Mouse (Mus musculus): Measurements from ENCODE around the gene Mug1. TPM values are rescaled to one million over a fixed set of nuclear protein-coding genes. Genes with fewer than 3 reads are reported as not detected.
"Not testable (repeated sequence)": the region's sequence is repeated elsewhere in the genome, so short reads cannot be mapped to it uniquely, and the experiment has no call there.

The Mug1 gene
- polyA plus RNA-seq (2016; fragmentation: Nextera tagmentation; extraction: Ambion mirVana): 0.29 TPM in 1 of 2 replicates, not detected in the other

DNA sequence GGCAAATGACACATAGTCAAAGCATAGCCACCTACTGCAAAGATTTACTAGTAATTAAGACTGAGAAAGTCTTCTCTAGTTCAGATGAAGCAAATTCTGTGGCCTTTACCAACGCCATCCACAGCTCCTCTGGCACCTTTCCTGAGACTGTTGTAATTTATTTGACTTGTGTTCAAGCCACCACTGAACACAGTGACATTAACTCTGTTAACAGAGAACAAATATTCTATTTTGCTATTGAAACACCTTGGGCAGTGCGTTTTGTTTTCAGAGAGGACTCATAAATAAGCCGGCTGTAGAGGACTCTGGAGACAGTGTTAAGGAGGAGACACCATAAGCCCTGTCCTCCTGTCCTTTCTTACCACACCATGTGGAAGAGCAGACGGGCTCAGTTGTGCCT lies at the start of gene Mug1:
Gene Mug1 (plus strand): TSS at position 271 of the 400 bp plus-strand sequence.
- not testable (repeated sequence) for H3K4me1 ChIP-seq; ATAC-seq (ENCODE audit: low FRiP score); H3K9me3 ChIP-seq; H3K36me3 ChIP-seq (replicated peaks); H3K27ac ChIP-seq; H3K4me2 ChIP-seq; H3K27me3 ChIP-seq; H3K9ac ChIP-seq; H3K4me3 ChIP-seq (replicated peaks)
- WGBS: 79% methylated on average over 4 of the region's 4 CpGs

DNA sequence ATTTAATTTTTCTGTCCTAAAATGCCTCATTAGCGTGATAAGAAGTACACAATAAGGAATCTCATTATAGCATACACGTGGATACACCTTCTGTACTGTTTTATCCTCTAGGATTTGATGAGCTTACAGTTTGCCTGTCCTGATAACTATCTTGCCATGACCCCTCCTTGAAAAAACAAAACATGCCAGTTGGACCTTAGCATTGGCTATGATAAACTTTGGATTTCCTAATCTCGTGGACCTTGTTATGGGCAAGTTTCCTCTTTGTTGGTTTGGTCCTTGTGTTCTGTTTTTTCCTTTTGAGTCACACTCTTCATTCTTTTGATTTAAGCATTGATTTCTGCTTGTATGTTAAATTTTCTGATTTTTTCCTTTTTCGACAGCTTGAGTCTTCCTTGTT lies 10.3 kb upstream of the Mug1 start:
- 81% methylated on average over 4 of the region's 4 CpGs for WGBS
- no peaks in the 10 kb centered on the region for H3K36me3 ChIP-seq (replicated peaks)
- H3K4me3 ChIP-seq (replicated peaks): no peak overlapping the region
- no peaks in the 10 kb centered on the region for H3K4me1 ChIP-seq
- ATAC-seq (ENCODE audit: low FRiP score): no peak
- H3K9ac ChIP-seq: no peak overlapping the region
- no peak overlapping the region for H3K4me2 ChIP-seq
- no peak overlapping the region for H3K27ac ChIP-seq
- H3K27me3 ChIP-seq: no peaks in the 10 kb centered on the region
- H3K9me3 ChIP-seq: peaks cover 5% of the 10 kb centered on the region; the same call in 1 of the 2 replicates

DNA sequence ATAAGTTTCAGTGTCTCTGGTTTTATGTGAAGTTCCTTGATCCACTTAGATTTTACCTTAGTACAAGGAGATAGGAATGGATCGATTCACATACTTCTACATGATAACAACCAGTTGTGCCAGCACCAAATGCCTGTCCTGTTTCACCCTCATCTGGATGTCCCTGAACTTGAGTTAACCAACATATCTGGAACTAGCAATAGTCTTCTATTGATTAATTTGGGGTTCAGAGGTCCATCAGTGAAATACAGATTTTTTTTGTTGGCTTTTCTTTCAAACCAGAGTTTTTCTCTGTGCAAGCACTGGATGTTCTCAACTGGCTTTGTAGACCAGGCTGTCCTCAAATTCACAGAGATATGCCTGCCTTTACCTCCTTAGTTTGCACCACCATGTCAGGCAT lies 2.0 kb upstream of the Mug1 start:
- Histone ChIP-seq H3K36me3 (replicated peaks) (no peaks in the 10 kb centered on the region), H3K4me2 (no peak overlapping the region), H3K27ac (no peak overlapping the region), H3K9ac (no peak overlapping the region), H3K9me3 (no peaks in the 10 kb centered on the region; the same call in 1 of the 2 replicates), H3K27me3 (no peaks in the 10 kb centered on the region), H3K4me3 (replicated peaks) (no peak overlapping the region), H3K4me1 (no peaks in the 10 kb centered on the region)
- 94% methylated on average over 1 of the region's 1 CpGs for WGBS
- ATAC-seq (ENCODE audit: low FRiP score): no peak

DNA sequence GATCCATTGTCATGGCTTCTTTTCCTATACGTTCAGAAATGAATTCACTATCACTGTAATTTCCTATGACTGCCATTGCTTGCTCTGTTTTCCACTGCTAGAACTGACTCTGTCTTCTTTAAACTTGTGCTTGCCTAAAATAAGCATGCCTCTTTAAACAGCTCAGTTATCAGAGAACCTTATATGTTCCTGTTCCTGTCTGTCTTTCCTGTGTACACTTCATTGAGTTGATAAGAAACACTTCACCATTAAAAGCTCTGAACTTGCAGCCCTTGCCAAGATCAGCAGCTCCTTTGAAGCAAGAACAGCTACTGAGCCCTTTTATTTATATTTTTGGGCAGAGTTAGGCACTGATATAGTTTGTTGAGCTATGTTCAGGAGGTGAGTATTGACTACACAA lies 10.0 kb downstream of the Mug1 start:
- Histone ChIP-seq H3K4me1 (no peaks in the 10 kb centered on the region), H3K27me3 (no peaks in the 10 kb centered on the region), H3K36me3 (replicated peaks) (no peaks in the 10 kb centered on the region), H3K27ac (no peak overlapping the region), H3K4me2 (no peak overlapping the region), H3K4me3 (replicated peaks) (no peak overlapping the region), H3K9ac (no peak overlapping the region), H3K9me3 (peaks cover 7% of the 10 kb centered on the region; the same call in 1 of the 2 replicates)
- no peak for ATAC-seq (ENCODE audit: low FRiP score)
- WGBS: 44% methylated on average over 1 of the region's 1 CpGs

Other genes with a start within 250 kb of the Mug1 start
- gene A2m, start 203.2 kb upstream of the Mug1 start, polyA plus RNA-seq (2016; fragmentation: Nextera tagmentation; extraction: Ambion mirVana): 2.1 and 2.3 TPM in 2 replicates
- not detected in 2 replicates for gene Gm7298, start 105.6 kb upstream of the Mug1 start, polyA plus RNA-seq (2016; fragmentation: Nextera tagmentation; extraction: Ambion mirVana)
- not detected in 2 replicates for gene Mug2, start 168.2 kb downstream of the Mug1 start, polyA plus RNA-seq (2016; fragmentation: Nextera tagmentation; extraction: Ambion mirVana)